Mouse (Mus musculus) hindbrain, embryonic 11.5 days (tissue): ENCODE results near the gene Capn5. TPM values are rescaled to one million over a fixed set of nuclear protein-coding genes. Genes with fewer than 3 reads are reported as not detected.
A peak's percentile ranks its signal among the peaks of the same experiment; 100 is the strongest.

ENCODE experiments used
- ATAC-seq: fragments of 200-750 bp; cut with Nextera tagmentation; 2 replicates; pipeline ENCODE4 v1.8.0; 2017; ENCODE audit warnings: mild to moderate bottlenecking, moderate TSS enrichment, moderate library complexity; ENCODE audit not compliant: low FRiP score
- DNase-seq: peaks from one replicate; pipeline ENCODE4 v3.0.0-alpha.2; 2015; ENCODE audit warnings: low spot score
- H3K27ac ChIP-seq: fragments of 300-500 bp; sonication (generic); 2 replicates; pipeline ENCODE4 v1.5.1; 2014; ENCODE audit warnings: mild to moderate bottlenecking, low read depth, low read length
- H3K27me3 ChIP-seq: fragments of 300-500 bp; sonication (generic); 2 replicates; pipeline ENCODE4 v1.6.1; 2014; ENCODE audit warnings: mild to moderate bottlenecking, low read length, moderate library complexity, mixed read lengths; ENCODE audit not compliant: control insufficient read depth, insufficient read depth
- H3K36me3 ChIP-seq: fragments of 300-500 bp; sonication (generic); 2 replicates; pipeline ENCODE4 v1.6.1; 2014; ENCODE audit warnings: mild to moderate bottlenecking, low read length, moderate library complexity, mixed read lengths; ENCODE audit not compliant: control insufficient read depth, insufficient read depth
- H3K4me1 ChIP-seq: fragments of 300-500 bp; sonication (generic); replicated peaks from 2 replicates; pipeline ENCODE4 v1.6.1; 2014; ENCODE audit warnings: low read length, mixed read lengths; ENCODE audit not compliant: control insufficient read depth, insufficient read depth
- H3K4me2 ChIP-seq: fragments of 300-500 bp; sonication (generic); replicated peaks from 2 replicates; pipeline ENCODE4 v1.6.1; 2014; ENCODE audit warnings: mild to moderate bottlenecking, low read depth, low read length
- H3K4me3 ChIP-seq: fragments of 300-500 bp; sonication (generic); 2 replicates; pipeline ENCODE4 v1.5.1; 2014; ENCODE audit warnings: low read depth, low read length
- H3K9ac ChIP-seq: fragments of 300-500 bp; sonication (generic); 2 replicates; pipeline ENCODE4 v1.6.1; 2014; ENCODE audit warnings: low read depth, low read length
- H3K9me3 ChIP-seq: fragments of 300-500 bp; sonication (generic); 2 replicates; pipeline ENCODE4 v1.6.1; 2016; ENCODE audit warnings: low read length; ENCODE audit not compliant: control insufficient read depth
- WGBS: fragments of 180-500 bp; shearing (Covaris S2); extraction: QIAGEN DNeasy Blood & Tissue Kit; methylation state at CpG from one replicate; pipeline ENCODE4 v1.1.7; 2014; 5-methylcytosine and 5-hydroxymethylcytosine counted together
- polyA plus RNA-seq: library from polyadenylated mRNA; unstranded; fragments of >200 nt; fragmentation: Nextera tagmentation; extraction: Ambion mirVana; gene quantifications from 2 replicates; pipeline ENCODE4 v1.2.1, GENCODE M21; 2014

Gene Capn5
- polyA plus RNA-seq, 1 experiment from 2014 or later: 4.8 TPM

DNA sequence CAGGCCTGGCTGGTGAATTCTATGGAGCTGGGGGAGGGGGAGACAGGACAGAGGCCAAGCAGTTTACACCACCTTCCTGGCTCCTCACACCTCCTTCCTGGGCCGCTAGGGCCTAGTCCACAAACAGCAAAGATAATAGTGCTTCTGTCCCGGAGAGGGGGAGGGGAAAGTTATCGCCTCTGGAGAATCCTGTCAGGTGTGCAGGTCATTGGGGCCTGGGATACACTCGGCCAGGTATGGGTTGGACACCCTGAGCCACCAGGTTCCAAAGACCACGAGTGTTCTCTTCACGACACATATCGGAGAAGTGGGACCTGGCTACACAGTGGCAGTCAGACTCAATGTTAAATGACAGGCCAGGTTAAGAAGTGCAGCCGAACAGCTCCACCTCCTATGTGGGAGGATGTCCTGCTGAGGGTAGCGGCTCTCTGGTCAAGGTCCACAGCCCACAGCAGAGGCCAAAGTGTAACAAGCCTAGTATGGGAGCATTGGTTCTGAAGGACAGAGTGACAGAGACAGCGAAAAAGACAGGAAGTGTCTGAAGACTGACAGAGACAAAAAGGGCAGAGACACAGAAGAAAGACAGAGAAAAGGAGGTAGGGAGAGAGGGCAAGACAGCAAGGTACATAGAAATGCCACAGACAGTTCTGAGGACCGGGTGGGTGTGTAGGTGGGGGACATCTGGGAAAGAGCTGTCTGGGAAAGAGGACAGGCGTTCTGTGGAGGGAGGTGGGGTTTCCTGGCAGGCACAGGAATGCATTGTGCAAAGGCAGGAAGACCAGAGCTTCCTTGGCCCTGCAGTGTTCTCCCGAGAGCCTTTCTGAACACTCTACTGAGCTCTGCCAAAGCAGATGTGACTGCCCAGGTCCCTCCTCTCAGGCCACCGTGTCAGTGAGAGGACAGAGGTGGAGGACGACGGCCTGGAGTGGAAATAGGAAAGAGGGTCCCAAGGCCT, 73.3 kb downstream of the Capn5 start:
- no peaks in the 10 kb centered on the region for H3K36me3 ChIP-seq
- H3K27ac ChIP-seq: no peak overlapping the region
- H3K9me3 ChIP-seq: no peaks in the 10 kb centered on the region
- no peak overlapping the region for H3K9ac ChIP-seq
- H3K27me3 ChIP-seq: no peaks in the 10 kb centered on the region
- no peak for DNase-seq
- no peak for ATAC-seq
- H3K4me1 ChIP-seq: no peaks in the 10 kb centered on the region
- H3K4me3 ChIP-seq: no peak overlapping the region
- WGBS: 60% methylated on average over 16 of the region's 16 CpGs
- H3K4me2 ChIP-seq: no peak overlapping the region

GRCm38 (mm10) chr7:98103942-98104292, 74.2 kb downstream of the Capn5 start:
- ATAC-seq (0 out of 2 replicates have a peak, but pooled peaks have one; percentile 3), DNase-seq (no peak)
- 77% methylated on average over 5 of the region's 5 CpGs for WGBS
- Histone ChIP-seq H3K4me3 (no peak overlapping the region), H3K4me2 (no peak overlapping the region), H3K27ac (no peak overlapping the region), H3K27me3 (no peaks in the 10 kb centered on the region), H3K4me1 (no peaks in the 10 kb centered on the region), H3K36me3 (no peaks in the 10 kb centered on the region), H3K9ac (no peak overlapping the region), H3K9me3 (no peaks in the 10 kb centered on the region)

DNA sequence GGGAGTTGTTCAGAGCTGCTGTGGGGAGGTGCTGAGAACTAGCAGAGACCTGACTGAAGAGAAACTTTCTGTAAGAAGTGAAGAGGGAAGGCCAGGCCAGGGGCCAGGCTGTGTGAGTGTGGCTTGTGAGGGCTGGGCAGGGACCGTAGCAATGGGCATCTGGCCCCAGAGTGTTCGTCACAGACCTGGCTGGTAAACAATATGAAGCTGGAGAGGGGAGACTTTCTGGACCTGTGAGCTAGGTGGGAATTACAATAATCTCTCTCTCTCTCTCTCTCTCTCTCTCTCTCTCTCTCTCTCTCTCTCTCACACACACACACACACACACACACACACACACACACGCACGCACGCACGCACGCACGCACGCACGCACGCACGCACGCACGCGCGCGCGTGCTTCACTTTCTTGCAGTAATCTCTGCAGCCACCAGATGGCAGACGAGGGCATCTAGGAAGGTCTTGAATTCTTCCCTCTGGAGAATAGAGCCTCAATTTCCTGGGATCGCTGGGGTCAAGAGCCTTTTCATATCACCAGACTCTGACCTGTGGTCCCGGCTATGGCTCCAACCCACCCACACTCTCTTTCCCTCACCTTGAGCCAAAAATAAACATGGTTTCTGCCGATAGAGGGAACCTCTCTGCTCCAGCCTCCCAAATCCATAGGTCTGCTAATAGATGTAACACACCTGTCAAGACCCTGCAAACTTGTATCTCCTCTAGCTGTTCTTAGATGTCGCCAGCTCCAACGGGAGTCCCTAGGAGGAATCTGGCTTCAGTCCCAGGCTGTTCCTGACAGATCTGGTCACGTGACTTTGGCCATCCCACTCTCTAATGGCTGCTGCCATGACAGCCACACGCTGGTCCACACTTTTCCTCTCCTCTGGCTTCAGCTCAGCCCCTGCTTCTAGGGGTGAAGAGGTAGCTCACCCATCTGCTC, 74.8 kb downstream of the Capn5 start:
- H3K4me3 ChIP-seq: peak overlapping the region; percentile 22; the same call in 1 of the 2 replicates
- no peaks in the 10 kb centered on the region for H3K4me1 ChIP-seq
- H3K27me3 ChIP-seq: no peaks in the 10 kb centered on the region
- WGBS: 13% methylated on average over 26 of the region's 26 CpGs
- H3K27ac ChIP-seq: no peak overlapping the region
- peak; percentile 69 for ATAC-seq
- H3K9ac ChIP-seq: peak overlapping the region; percentile 64
- DNase-seq: peak; percentile 93
- H3K36me3 ChIP-seq: no peaks in the 10 kb centered on the region
- peak overlapping the region; percentile 38 for H3K4me2 ChIP-seq
- H3K9me3 ChIP-seq: no peaks in the 10 kb centered on the region

DNA sequence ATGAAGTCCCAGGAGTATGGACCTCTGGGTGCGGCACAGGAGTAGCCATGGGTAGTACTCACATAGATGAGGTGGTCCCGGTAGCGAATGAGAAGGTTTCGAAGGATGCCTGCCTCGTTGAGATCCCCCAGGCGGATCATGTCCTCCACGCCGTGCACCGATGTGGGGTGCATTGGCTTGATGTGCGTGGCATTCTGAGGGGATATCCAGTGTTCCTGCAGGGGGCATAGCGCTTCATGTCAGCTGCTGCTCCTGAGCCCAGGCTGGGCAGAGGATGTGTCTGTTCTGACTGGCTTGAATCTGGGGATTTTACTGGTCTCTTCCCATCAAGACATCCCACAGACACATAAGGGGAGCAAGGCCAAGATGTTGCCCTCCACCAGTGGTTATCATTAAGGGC, 75.6 kb downstream of the Capn5 start:
- WGBS: 97% methylated on average over 11 of the region's 11 CpGs
- Histone ChIP-seq H3K9ac (peak overlapping the region; percentile 64), H3K4me2 (no peak overlapping the region), H3K9me3 (no peaks in the 10 kb centered on the region), H3K36me3 (peaks cover under 1% of the 10 kb centered on the region; the same call in 1 of the 2 replicates), H3K4me1 (no peaks in the 10 kb centered on the region), H3K27ac (no peak overlapping the region), H3K4me3 (no peak overlapping the region), H3K27me3 (no peaks in the 10 kb centered on the region)
- no peak for DNase-seq
- peak; percentile 14; the same call in 1 of the 2 replicates for ATAC-seq

GRCm38 (mm10) chr7:98097557-98097956, 80.5 kb downstream of the Capn5 start:
- 95% methylated on average over 8 of the region's 8 CpGs for WGBS
- no peak for ATAC-seq

DNA sequence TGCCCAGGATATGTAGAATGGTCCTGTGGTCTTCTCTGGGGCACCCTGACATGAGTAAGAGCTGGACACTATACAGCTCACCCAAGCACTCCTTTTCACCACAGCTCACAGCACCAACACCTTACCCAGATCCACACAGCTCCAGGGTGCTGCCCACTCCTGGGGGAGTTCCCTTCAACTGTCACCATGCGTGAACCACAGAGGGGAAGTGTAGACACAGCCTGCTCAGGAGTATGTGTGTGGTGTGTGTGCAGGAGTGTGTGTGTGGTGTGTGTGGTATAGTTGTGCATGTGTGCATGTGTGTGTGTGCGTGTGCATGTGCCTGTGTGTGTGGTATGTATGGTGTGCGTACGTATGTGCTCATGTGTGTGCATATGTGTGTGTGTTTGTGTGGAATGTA, 82.2 kb downstream of the Capn5 start:
- peaks cover 3% of the 10 kb centered on the region; the same call in 1 of the 2 replicates for H3K36me3 ChIP-seq
- H3K4me3 ChIP-seq: no peak overlapping the region
- no peak overlapping the region for H3K4me2 ChIP-seq
- H3K9me3 ChIP-seq: no peaks in the 10 kb centered on the region
- H3K27me3 ChIP-seq: no peaks in the 10 kb centered on the region
- WGBS: 95% methylated on average over 4 of the region's 4 CpGs
- no peaks in the 10 kb centered on the region for H3K4me1 ChIP-seq
- DNase-seq (no peak), ATAC-seq (no peak)
- no peak overlapping the region for H3K9ac ChIP-seq
- H3K27ac ChIP-seq: no peak overlapping the region

More at GRCm38 (mm10) chr7:98097557-98097956, 80.5 kb downstream of the Capn5 start:
- Histone ChIP-seq H3K4me3 (no peak overlapping the region), H3K9me3 (no peaks in the 10 kb centered on the region), H3K4me1 (no peaks in the 10 kb centered on the region), H3K27me3 (no peaks in the 10 kb centered on the region), H3K4me2 (no peak overlapping the region), H3K27ac (no peak overlapping the region), H3K36me3 (peaks cover 3% of the 10 kb centered on the region; the same call in 1 of the 2 replicates), H3K9ac (no peak overlapping the region)
- DNase-seq: no peak

DNA sequence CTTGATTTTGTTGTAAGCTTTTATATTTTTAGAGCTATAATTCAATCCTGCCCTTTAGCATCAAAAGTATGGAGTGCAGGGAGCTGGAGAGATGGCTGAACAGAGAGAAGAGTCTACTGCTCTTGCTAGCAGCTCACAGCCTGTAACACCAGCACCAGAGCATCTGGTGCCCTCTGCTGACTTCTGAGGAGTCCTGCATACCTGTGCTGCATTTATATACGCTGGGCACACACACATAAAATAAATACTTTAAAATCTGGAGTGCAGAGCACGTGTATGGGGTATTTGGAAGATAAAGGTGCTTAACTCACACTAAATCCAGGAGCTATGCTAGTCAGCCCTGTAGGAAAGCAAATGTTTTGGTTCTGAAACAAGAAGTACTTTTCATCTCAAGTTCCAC, 91.7 kb downstream of the Capn5 start:
- peaks cover 3% of the 10 kb centered on the region; the same call in 1 of the 2 replicates for H3K4me1 ChIP-seq
- H3K27me3 ChIP-seq: no peaks in the 10 kb centered on the region
- peak; percentile 21 for DNase-seq
- no peak overlapping the region for H3K9ac ChIP-seq
- H3K4me3 ChIP-seq: no peak overlapping the region
- no peak overlapping the region for H3K4me2 ChIP-seq
- ATAC-seq: no peak
- no peaks in the 10 kb centered on the region for H3K9me3 ChIP-seq
- 56% methylated on average over 2 of the region's 2 CpGs for WGBS
- no peak overlapping the region for H3K27ac ChIP-seq
- H3K36me3 ChIP-seq: no peaks in the 10 kb centered on the region

DNA sequence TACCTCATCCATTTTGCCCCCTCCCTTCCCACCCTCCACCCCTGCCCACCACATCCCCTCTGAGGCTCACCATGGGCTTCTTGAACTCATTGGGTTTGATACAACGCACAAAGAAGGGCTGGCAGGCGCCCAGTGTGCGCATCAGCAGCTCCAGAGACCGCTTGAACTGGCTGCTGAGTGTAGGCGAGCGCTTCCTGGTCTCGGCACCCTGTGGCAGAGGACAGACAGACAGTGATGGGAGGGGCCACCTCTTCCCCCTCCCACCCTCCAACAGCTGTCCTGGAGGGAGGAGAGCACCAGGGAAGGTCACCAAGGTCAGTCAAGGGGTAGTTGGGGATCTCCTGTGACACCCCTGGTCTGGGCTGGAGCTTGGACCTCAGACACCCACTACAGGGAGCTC, 92.8 kb downstream of the Capn5 start:
- H3K9me3 ChIP-seq: no peaks in the 10 kb centered on the region
- H3K27ac ChIP-seq: no peak overlapping the region
- H3K4me3 ChIP-seq: no peak overlapping the region
- 66% methylated on average over 7 of the region's 7 CpGs for WGBS
- H3K4me2 ChIP-seq: no peak overlapping the region
- ATAC-seq (no peak), DNase-seq (no peak)
- H3K27me3 ChIP-seq: no peaks in the 10 kb centered on the region
- H3K9ac ChIP-seq: no peak overlapping the region
- no peaks in the 10 kb centered on the region for H3K36me3 ChIP-seq
- H3K4me1 ChIP-seq: peaks cover 3% of the 10 kb centered on the region; the same call in 1 of the 2 replicates
